Mouse (Mus musculus): ENCODE data around the gene Zgrf1. TPM values are rescaled to one million over a fixed set of nuclear protein-coding genes. Genes with fewer than 3 reads are reported as not detected.

Zgrf1 gene
- polyA plus RNA-seq, 1 experiment from 2014 or later: 13.9 TPM

DNA sequence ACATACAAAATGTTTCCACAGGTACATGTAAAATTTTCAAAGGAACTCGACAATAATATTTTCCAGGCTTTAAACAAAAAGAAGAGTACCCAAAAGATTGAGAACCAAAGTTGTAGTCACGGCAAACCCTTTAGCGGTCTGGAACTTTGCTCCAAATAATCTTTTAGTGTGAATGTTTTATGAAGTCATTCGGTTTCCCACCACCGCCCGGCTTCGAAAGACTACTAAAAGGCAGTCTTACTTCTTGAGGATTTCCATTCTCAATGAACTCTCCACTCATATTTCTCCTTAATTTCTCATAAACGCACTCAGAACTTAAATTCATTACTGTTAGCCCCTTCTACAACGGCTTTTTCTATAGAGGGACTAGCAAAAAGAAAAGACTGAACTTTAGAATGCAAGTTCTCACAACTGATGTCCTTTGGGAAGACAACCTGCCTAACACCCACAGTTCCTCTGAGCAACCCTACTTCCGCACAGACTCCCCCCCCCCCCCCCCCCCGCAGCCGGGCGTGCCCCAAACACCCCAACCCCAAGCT, 786 bp upstream of the Zgrf1 start:
- Histone ChIP-seq H3K4me2 (peak overlapping the region; percentile 90), H3K27ac (ENCODE audit: low read depth, low read length) (peak overlapping the region; percentile 94; the same call in 1 of the 2 replicates), H3K9me3 (ENCODE audit: control insufficient read depth, low read length) (no peaks in the 10 kb centered on the region), H3K4me3 (ENCODE audit: low read depth, low read length) (peak overlapping the region; percentile 89), H3K4me1 (replicated peaks; ENCODE audit: control insufficient read depth, insufficient read depth, low read length) (peaks cover 11% of the 10 kb centered on the region), H3K27me3 (replicated peaks; ENCODE audit: control insufficient read depth, insufficient read depth, low read length) (no peaks in the 10 kb centered on the region), H3K9ac (ENCODE audit: low read depth, low read length) (peak overlapping the region; percentile 85), H3K36me3 (ENCODE audit: control insufficient read depth, insufficient read depth, low read length) (peaks cover 5% of the 10 kb centered on the region; the same call in 1 of the 2 replicates)
- DNase-seq (ENCODE audit: low spot score) (no peak), ATAC-seq (replicated peaks; ENCODE audit: low FRiP score) (no peak)
- WGBS: 10% methylated on average over 10 of the region's 13 CpGs

GRCm38 (mm10) chr3:127553720-127554043, 393 bp downstream of the Zgrf1 start:
- H3K27ac ChIP-seq (ENCODE audit: low read depth, low read length): peak overlapping the region; percentile 42
- H3K4me1 ChIP-seq (replicated peaks; ENCODE audit: control insufficient read depth, insufficient read depth, low read length): peaks cover 11% of the 10 kb centered on the region
- DNase-seq (ENCODE audit: low spot score) (no peak), ATAC-seq (replicated peaks; ENCODE audit: low FRiP score) (no peak)
- peaks cover 5% of the 10 kb centered on the region; the same call in 1 of the 2 replicates for H3K36me3 ChIP-seq (ENCODE audit: control insufficient read depth, insufficient read depth, low read length)
- 0% methylated on average over 4 of the region's 4 CpGs for WGBS
- peak overlapping the region; percentile 90 for H3K4me2 ChIP-seq
- H3K9ac ChIP-seq (ENCODE audit: low read depth, low read length): peak overlapping the region; percentile 85
- peak overlapping the region; percentile 89 for H3K4me3 ChIP-seq (ENCODE audit: low read depth, low read length)
- no peaks in the 10 kb centered on the region for H3K9me3 ChIP-seq (ENCODE audit: control insufficient read depth, low read length)
- no peaks in the 10 kb centered on the region for H3K27me3 ChIP-seq (replicated peaks; ENCODE audit: control insufficient read depth, insufficient read depth, low read length)

GRCm38 (mm10) chr3:127554723-127555122, 1.4 kb downstream of the Zgrf1 start:
- no peaks in the 10 kb centered on the region for H3K27me3 ChIP-seq (replicated peaks; ENCODE audit: control insufficient read depth, insufficient read depth, low read length)
- peaks cover 11% of the 10 kb centered on the region for H3K4me1 ChIP-seq (replicated peaks; ENCODE audit: control insufficient read depth, insufficient read depth, low read length)
- H3K36me3 ChIP-seq (ENCODE audit: control insufficient read depth, insufficient read depth, low read length): peaks cover 5% of the 10 kb centered on the region; the same call in 1 of the 2 replicates
- no peak for ATAC-seq (replicated peaks; ENCODE audit: low FRiP score)
- no peak overlapping the region for H3K9ac ChIP-seq (ENCODE audit: low read depth, low read length)
- H3K4me2 ChIP-seq: peak overlapping the region; percentile 90
- H3K27ac ChIP-seq (ENCODE audit: low read depth, low read length): no peak overlapping the region
- H3K4me3 ChIP-seq (ENCODE audit: low read depth, low read length): peak overlapping the region; percentile 89
- no peaks in the 10 kb centered on the region for H3K9me3 ChIP-seq (ENCODE audit: control insufficient read depth, low read length)
- DNase-seq (ENCODE audit: low spot score): no peak
- WGBS: 72% methylated on average over 5 of the region's 5 CpGs

GRCm38 (mm10) chr3:127558201-127558600, 4.9 kb downstream of the Zgrf1 start:
- DNase-seq (ENCODE audit: low spot score) (no peak), ATAC-seq (replicated peaks; ENCODE audit: low FRiP score) (no peak)
- Histone ChIP-seq H3K27ac (ENCODE audit: low read depth, low read length) (no peak overlapping the region), H3K4me3 (ENCODE audit: low read depth, low read length) (no peak overlapping the region), H3K9me3 (ENCODE audit: control insufficient read depth, low read length) (no peaks in the 10 kb centered on the region), H3K36me3 (ENCODE audit: control insufficient read depth, insufficient read depth, low read length) (peaks cover 20% of the 10 kb centered on the region), H3K4me2 (no peak overlapping the region), H3K27me3 (replicated peaks; ENCODE audit: control insufficient read depth, insufficient read depth, low read length) (no peaks in the 10 kb centered on the region), H3K9ac (ENCODE audit: low read depth, low read length) (no peak overlapping the region), H3K4me1 (replicated peaks; ENCODE audit: control insufficient read depth, insufficient read depth, low read length) (peaks cover 8% of the 10 kb centered on the region)

GRCm38 (mm10) chr3:127562974-127563373, 9.7 kb downstream of the Zgrf1 start:
- 76% methylated on average over 4 of the region's 4 CpGs for WGBS
- ATAC-seq (replicated peaks; ENCODE audit: low FRiP score): peak; percentile 42; the same call in 1 of the 2 replicates
- Histone ChIP-seq H3K27ac (ENCODE audit: low read depth, low read length) (no peak overlapping the region), H3K4me2 (no peak overlapping the region), H3K4me1 (replicated peaks; ENCODE audit: control insufficient read depth, insufficient read depth, low read length) (no peaks in the 10 kb centered on the region), H3K9me3 (ENCODE audit: control insufficient read depth, low read length) (no peaks in the 10 kb centered on the region), H3K27me3 (replicated peaks; ENCODE audit: control insufficient read depth, insufficient read depth, low read length) (no peaks in the 10 kb centered on the region), H3K36me3 (ENCODE audit: control insufficient read depth, insufficient read depth, low read length) (peaks cover 15% of the 10 kb centered on the region), H3K9ac (ENCODE audit: low read depth, low read length) (no peak overlapping the region), H3K4me3 (ENCODE audit: low read depth, low read length) (no peak overlapping the region)
- no peak for DNase-seq (ENCODE audit: low spot score)

- ATAC-seq (replicated peaks; ENCODE audit: low FRiP score) (no peak), DNase-seq (ENCODE audit: low spot score) (no peak)
- no peak overlapping the region for H3K4me3 ChIP-seq (ENCODE audit: low read depth, low read length)
- no peaks in the 10 kb centered on the region for H3K4me1 ChIP-seq (replicated peaks; ENCODE audit: control insufficient read depth, insufficient read depth, low read length)
- H3K27me3 ChIP-seq (replicated peaks; ENCODE audit: control insufficient read depth, insufficient read depth, low read length): no peaks in the 10 kb centered on the region
- peaks cover 27% of the 10 kb centered on the region for H3K36me3 ChIP-seq (ENCODE audit: control insufficient read depth, insufficient read depth, low read length)
- H3K9me3 ChIP-seq (ENCODE audit: control insufficient read depth, low read length): no peaks in the 10 kb centered on the region
- no peak overlapping the region for H3K4me2 ChIP-seq
- no peak overlapping the region for H3K9ac ChIP-seq (ENCODE audit: low read depth, low read length)
- WGBS: 78% methylated on average over 3 of the region's 3 CpGs
- no peak overlapping the region for H3K27ac ChIP-seq (ENCODE audit: low read depth, low read length)
Measured at GRCm38 (mm10) chr3:127565129-127565528, 11.8 kb downstream of the Zgrf1 start.

DNA sequence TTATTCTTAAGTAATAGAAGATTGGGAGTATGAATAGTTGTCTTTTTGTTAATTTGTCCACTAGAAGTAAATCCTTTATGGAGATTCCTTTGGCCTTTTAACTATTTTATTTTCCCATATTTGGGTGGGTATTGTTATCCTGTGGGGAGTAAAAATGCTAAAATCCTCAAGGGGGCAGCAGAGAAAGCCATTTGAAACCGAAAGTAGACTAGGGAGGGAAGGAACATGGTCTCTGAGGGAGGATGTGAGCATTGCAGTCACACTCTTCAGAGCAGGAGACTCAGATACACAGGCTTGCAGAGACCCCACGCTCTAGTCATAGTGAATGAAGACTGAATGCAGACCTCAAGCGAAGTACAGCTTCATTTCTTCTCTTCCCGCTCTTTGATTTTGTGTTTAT, 19.3 kb downstream of the Zgrf1 start:
- no peaks in the 10 kb centered on the region for H3K27me3 ChIP-seq (replicated peaks; ENCODE audit: control insufficient read depth, insufficient read depth, low read length)
- no peak overlapping the region for H3K9ac ChIP-seq (ENCODE audit: low read depth, low read length)
- H3K9me3 ChIP-seq (ENCODE audit: control insufficient read depth, low read length): no peaks in the 10 kb centered on the region
- peaks cover 26% of the 10 kb centered on the region for H3K36me3 ChIP-seq (ENCODE audit: control insufficient read depth, insufficient read depth, low read length)
- no peak overlapping the region for H3K4me2 ChIP-seq
- DNase-seq (ENCODE audit: low spot score) (no peak), ATAC-seq (replicated peaks; ENCODE audit: low FRiP score) (peak; percentile 63; the same call in 1 of the 2 replicates)
- no peak overlapping the region for H3K4me3 ChIP-seq (ENCODE audit: low read depth, low read length)
- H3K27ac ChIP-seq (ENCODE audit: low read depth, low read length): no peak overlapping the region
- no peaks in the 10 kb centered on the region for H3K4me1 ChIP-seq (replicated peaks; ENCODE audit: control insufficient read depth, insufficient read depth, low read length)
- WGBS: 62% methylated on average over 4 of the region's 4 CpGs

DNA sequence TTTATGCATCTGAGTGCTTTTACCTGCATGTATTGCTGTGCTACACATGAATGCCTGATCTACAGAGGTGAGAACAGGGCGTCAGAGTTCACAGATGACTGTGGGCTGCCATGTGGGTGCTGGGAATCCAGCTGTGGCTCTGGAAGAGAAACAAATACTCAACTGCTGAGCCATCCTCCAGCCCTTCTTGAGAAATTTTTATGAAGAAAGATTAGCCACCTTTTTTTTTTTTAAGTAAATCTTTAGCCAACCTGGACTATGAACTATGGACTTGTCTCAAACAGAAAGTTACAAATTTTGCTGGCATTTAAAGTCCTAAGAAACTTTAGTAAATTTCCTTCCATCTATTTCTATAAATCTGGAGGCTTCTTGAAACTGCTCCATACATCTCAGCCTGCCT, 43.8 kb downstream of the Zgrf1 start:
- ATAC-seq (replicated peaks; ENCODE audit: low FRiP score) (no peak), DNase-seq (ENCODE audit: low spot score) (no peak)
- Histone ChIP-seq H3K27me3 (replicated peaks; ENCODE audit: control insufficient read depth, insufficient read depth, low read length) (no peaks in the 10 kb centered on the region), H3K4me2 (no peak overlapping the region), H3K9ac (ENCODE audit: low read depth, low read length) (no peak overlapping the region), H3K4me1 (replicated peaks; ENCODE audit: control insufficient read depth, insufficient read depth, low read length) (no peaks in the 10 kb centered on the region), H3K36me3 (ENCODE audit: control insufficient read depth, insufficient read depth, low read length) (peaks cover 14% of the 10 kb centered on the region; the same call in 1 of the 2 replicates), H3K27ac (ENCODE audit: low read depth, low read length) (no peak overlapping the region), H3K4me3 (ENCODE audit: low read depth, low read length) (no peak overlapping the region), H3K9me3 (ENCODE audit: control insufficient read depth, low read length) (no peaks in the 10 kb centered on the region)
- WGBS: 85% methylated on average over 1 of the region's 1 CpGs

GRCm38 (mm10) chr3:127608109-127608508, 54.8 kb downstream of the Zgrf1 start:
- no peaks in the 10 kb centered on the region for H3K4me1 ChIP-seq (replicated peaks; ENCODE audit: control insufficient read depth, insufficient read depth, low read length)
- DNase-seq (ENCODE audit: low spot score) (no peak), ATAC-seq (replicated peaks; ENCODE audit: low FRiP score) (no peak)
- no peak overlapping the region for H3K9ac ChIP-seq (ENCODE audit: low read depth, low read length)
- no peaks in the 10 kb centered on the region for H3K27me3 ChIP-seq (replicated peaks; ENCODE audit: control insufficient read depth, insufficient read depth, low read length)
- no peaks in the 10 kb centered on the region for H3K9me3 ChIP-seq (ENCODE audit: control insufficient read depth, low read length)
- no peak overlapping the region for H3K27ac ChIP-seq (ENCODE audit: low read depth, low read length)
- H3K4me2 ChIP-seq: no peak overlapping the region
- H3K36me3 ChIP-seq (ENCODE audit: control insufficient read depth, insufficient read depth, low read length): peaks cover 17% of the 10 kb centered on the region; the same call in 1 of the 2 replicates
- 94% methylated on average over 2 of the region's 2 CpGs for WGBS
- no peak overlapping the region for H3K4me3 ChIP-seq (ENCODE audit: low read depth, low read length)

Measured in liver, embryonic 11.5 days (tissue).